Mouse (Mus musculus): ENCODE results near the gene Trp53bp2. TPM values are rescaled to one million over a fixed set of nuclear protein-coding genes. Genes with fewer than 3 reads are reported as not detected.

Gene Trp53bp2
- polyA plus RNA-seq, 1 experiment from 2014 or later: 14.4 TPM

DNA sequence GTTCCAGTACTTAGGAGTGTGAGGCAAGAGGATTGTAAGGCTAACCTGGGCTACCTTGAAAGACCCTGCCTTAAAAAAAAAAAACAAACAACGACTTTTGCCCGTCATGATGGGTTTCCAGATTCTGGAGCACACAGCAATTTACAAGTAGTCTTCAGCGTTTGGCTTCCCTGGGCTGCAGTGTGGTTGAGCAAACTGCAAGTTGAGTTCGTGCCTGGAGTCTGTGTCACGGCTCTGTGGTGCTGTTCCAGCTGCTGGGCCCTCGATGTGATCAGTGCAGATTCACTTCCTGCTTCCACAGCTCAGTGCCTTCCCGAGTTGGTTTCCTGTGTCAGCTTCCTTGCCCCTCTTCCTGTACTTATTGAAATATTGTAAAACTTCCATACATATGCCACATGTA lies 52.3 kb downstream of the Trp53bp2 start:
- Histone ChIP-seq H3K27me3 (ENCODE audit: control insufficient read depth, insufficient read depth, low read length) (no peaks in the 10 kb centered on the region), H3K4me1 (ENCODE audit: control insufficient read depth, insufficient read depth, low read length) (peaks cover 18% of the 10 kb centered on the region), H3K9me3 (replicated peaks; ENCODE audit: control insufficient read depth, low read length) (no peaks in the 10 kb centered on the region), H3K9ac (ENCODE audit: low read length) (no peak overlapping the region; the same call in 1 of the 2 replicates), H3K4me3 (ENCODE audit: low read length) (no peak overlapping the region), H3K27ac (ENCODE audit: low read length) (peak overlapping the region; percentile 69), H3K36me3 (ENCODE audit: control insufficient read depth, insufficient read depth) (peaks cover 16% of the 10 kb centered on the region), H3K4me2 (ENCODE audit: low read depth, low read length) (no peak overlapping the region)
- 46% methylated on average over 7 of the region's 7 CpGs for WGBS
- ATAC-seq (replicated peaks; ENCODE audit: extremely low read depth, insufficient read depth, low FRiP score): no peak

DNA sequence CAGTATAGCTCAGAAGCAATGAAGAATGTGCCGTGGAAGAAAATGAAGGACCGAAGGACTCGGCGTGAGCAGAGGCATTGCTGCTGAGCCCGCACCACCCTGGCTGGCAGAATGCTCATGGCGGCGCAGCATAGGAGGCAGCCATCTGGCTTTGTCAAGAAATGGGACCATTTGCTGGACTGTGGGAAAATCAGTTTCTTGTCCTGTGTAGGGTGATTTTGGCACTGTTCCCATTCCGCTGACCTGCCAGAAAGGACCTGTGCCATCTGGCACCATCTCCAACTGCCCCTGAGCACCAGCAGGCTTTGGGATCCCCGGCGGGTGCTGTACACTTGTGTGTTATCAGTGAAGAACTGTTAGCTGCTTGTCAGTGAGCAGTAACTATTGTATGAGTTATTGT lies 52.8 kb downstream of the Trp53bp2 start:
- WGBS: 75% methylated on average over 10 of the region's 10 CpGs
- no peaks in the 10 kb centered on the region for H3K9me3 ChIP-seq (replicated peaks; ENCODE audit: control insufficient read depth, low read length)
- H3K4me2 ChIP-seq (ENCODE audit: low read depth, low read length): no peak overlapping the region
- H3K27me3 ChIP-seq (ENCODE audit: control insufficient read depth, insufficient read depth, low read length): no peaks in the 10 kb centered on the region
- H3K36me3 ChIP-seq (ENCODE audit: control insufficient read depth, insufficient read depth): peaks cover 17% of the 10 kb centered on the region
- H3K4me1 ChIP-seq (ENCODE audit: control insufficient read depth, insufficient read depth, low read length): peaks cover 18% of the 10 kb centered on the region
- no peak overlapping the region for H3K4me3 ChIP-seq (ENCODE audit: low read length)
- no peak overlapping the region for H3K9ac ChIP-seq (ENCODE audit: low read length)
- ATAC-seq (replicated peaks; ENCODE audit: extremely low read depth, insufficient read depth, low FRiP score): peak; percentile 61; the same call in 1 of the 2 replicates
- H3K27ac ChIP-seq (ENCODE audit: low read length): peak overlapping the region; percentile 39

DNA sequence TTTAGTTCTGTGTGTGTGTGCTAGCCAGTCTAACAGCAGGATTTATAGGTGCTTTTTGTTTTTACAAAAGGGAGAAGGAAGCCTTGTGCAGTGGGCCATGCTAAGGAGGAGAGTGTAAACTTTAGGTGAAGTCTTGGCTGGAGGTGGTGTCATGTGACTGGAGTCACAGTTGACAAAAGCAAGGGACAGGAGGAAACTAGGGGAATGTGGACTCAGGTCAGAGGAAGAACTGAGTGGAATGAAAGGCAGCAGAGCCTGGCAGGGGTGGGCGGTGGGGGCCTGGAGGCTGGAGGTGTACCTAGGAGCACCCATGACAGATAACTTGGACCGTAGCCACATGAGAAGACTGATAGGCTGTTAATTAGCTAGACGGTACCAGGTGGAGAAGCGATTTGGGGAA lies 56.3 kb downstream of the Trp53bp2 start:
- H3K4me2 ChIP-seq (ENCODE audit: low read depth, low read length): no peak overlapping the region
- H3K4me3 ChIP-seq (ENCODE audit: low read length): no peak overlapping the region
- no peak overlapping the region for H3K27ac ChIP-seq (ENCODE audit: low read length)
- H3K9ac ChIP-seq (ENCODE audit: low read length): no peak overlapping the region
- peaks cover 18% of the 10 kb centered on the region for H3K4me1 ChIP-seq (ENCODE audit: control insufficient read depth, insufficient read depth, low read length)
- no peaks in the 10 kb centered on the region for H3K27me3 ChIP-seq (ENCODE audit: control insufficient read depth, insufficient read depth, low read length)
- 56% methylated on average over 4 of the region's 4 CpGs for WGBS
- H3K9me3 ChIP-seq (replicated peaks; ENCODE audit: control insufficient read depth, low read length): no peaks in the 10 kb centered on the region
- no peak for ATAC-seq (replicated peaks; ENCODE audit: extremely low read depth, insufficient read depth, low FRiP score)
- H3K36me3 ChIP-seq (ENCODE audit: control insufficient read depth, insufficient read depth): peaks cover 41% of the 10 kb centered on the region

GRCm38 (mm10) chr1:182465978-182466377 lies 57.0 kb downstream of the Trp53bp2 start:
- WGBS: 90% methylated on average over 4 of the region's 4 CpGs
- Histone ChIP-seq H3K27ac (ENCODE audit: low read length) (no peak overlapping the region), H3K9me3 (replicated peaks; ENCODE audit: control insufficient read depth, low read length) (no peaks in the 10 kb centered on the region)

GRCm38 (mm10) chr1:182475005-182475796 lies 66.2 kb downstream of the Trp53bp2 start:
- no peak overlapping the region for H3K4me3 ChIP-seq (ENCODE audit: low read length)
- no peak for ATAC-seq (replicated peaks; ENCODE audit: extremely low read depth, insufficient read depth, low FRiP score)
- H3K4me1 ChIP-seq (ENCODE audit: control insufficient read depth, insufficient read depth, low read length): 0 out of 2 replicates have a peak, but pooled peaks cover 5% of the 10 kb centered on the region
- H3K9ac ChIP-seq (ENCODE audit: low read length): no peak overlapping the region
- H3K9me3 ChIP-seq (replicated peaks; ENCODE audit: control insufficient read depth, low read length): no peaks in the 10 kb centered on the region
- H3K27me3 ChIP-seq (ENCODE audit: control insufficient read depth, insufficient read depth, low read length): no peaks in the 10 kb centered on the region
- H3K4me2 ChIP-seq (ENCODE audit: low read depth, low read length): no peak overlapping the region
- H3K36me3 ChIP-seq (ENCODE audit: control insufficient read depth, insufficient read depth): peaks cover 49% of the 10 kb centered on the region
- 81% methylated on average over 5 of the region's 5 CpGs for WGBS
- no peak overlapping the region for H3K27ac ChIP-seq (ENCODE audit: low read length)

More at GRCm38 (mm10) chr1:182465978-182466377, 57.0 kb downstream of the Trp53bp2 start:
- ATAC-seq (replicated peaks; ENCODE audit: extremely low read depth, insufficient read depth, low FRiP score): no peak
- peaks cover 16% of the 10 kb centered on the region for H3K4me1 ChIP-seq (ENCODE audit: control insufficient read depth, insufficient read depth, low read length)
- H3K4me3 ChIP-seq (ENCODE audit: low read length): no peak overlapping the region
- H3K27me3 ChIP-seq (ENCODE audit: control insufficient read depth, insufficient read depth, low read length): no peaks in the 10 kb centered on the region
- no peak overlapping the region for H3K9ac ChIP-seq (ENCODE audit: low read length)
- peaks cover 45% of the 10 kb centered on the region for H3K36me3 ChIP-seq (ENCODE audit: control insufficient read depth, insufficient read depth)
- H3K4me2 ChIP-seq (ENCODE audit: low read depth, low read length): no peak overlapping the region

- no peak overlapping the region for H3K4me2 ChIP-seq (ENCODE audit: low read depth, low read length)
- H3K4me3 ChIP-seq (ENCODE audit: low read length): no peak overlapping the region
- no peaks in the 10 kb centered on the region for H3K27me3 ChIP-seq (ENCODE audit: control insufficient read depth, insufficient read depth, low read length)
- H3K27ac ChIP-seq (ENCODE audit: low read length): no peak overlapping the region
- 72% methylated on average over 4 of the region's 4 CpGs for WGBS
- H3K36me3 ChIP-seq (ENCODE audit: control insufficient read depth, insufficient read depth): peaks cover 43% of the 10 kb centered on the region
- no peak for ATAC-seq (replicated peaks; ENCODE audit: extremely low read depth, insufficient read depth, low FRiP score)
- H3K9me3 ChIP-seq (replicated peaks; ENCODE audit: control insufficient read depth, low read length): no peaks in the 10 kb centered on the region
- 0 out of 2 replicates have a peak, but pooled peaks cover 5% of the 10 kb centered on the region for H3K4me1 ChIP-seq (ENCODE audit: control insufficient read depth, insufficient read depth, low read length)
- H3K9ac ChIP-seq (ENCODE audit: low read length): no peak overlapping the region
These were observed 70.0 kb downstream of the Trp53bp2 start for GRCm38 (mm10) chr1:182478935-182479334.

GRCm38 (mm10) chr1:182481138-182481537 lies 72.2 kb downstream of the Trp53bp2 start:
- H3K27ac ChIP-seq (ENCODE audit: low read length): no peak overlapping the region
- peaks cover 46% of the 10 kb centered on the region for H3K36me3 ChIP-seq (ENCODE audit: control insufficient read depth, insufficient read depth)
- H3K27me3 ChIP-seq (ENCODE audit: control insufficient read depth, insufficient read depth, low read length): no peaks in the 10 kb centered on the region
- WGBS: 91% methylated on average over 7 of the region's 7 CpGs
- no peak overlapping the region for H3K9ac ChIP-seq (ENCODE audit: low read length)
- no peak overlapping the region for H3K4me2 ChIP-seq (ENCODE audit: low read depth, low read length)
- H3K4me3 ChIP-seq (ENCODE audit: low read length): no peak overlapping the region
- 0 out of 2 replicates have a peak, but pooled peaks cover 5% of the 10 kb centered on the region for H3K4me1 ChIP-seq (ENCODE audit: control insufficient read depth, insufficient read depth, low read length)
- ATAC-seq (replicated peaks; ENCODE audit: extremely low read depth, insufficient read depth, low FRiP score): no peak
- no peaks in the 10 kb centered on the region for H3K9me3 ChIP-seq (replicated peaks; ENCODE audit: control insufficient read depth, low read length)

DNA sequence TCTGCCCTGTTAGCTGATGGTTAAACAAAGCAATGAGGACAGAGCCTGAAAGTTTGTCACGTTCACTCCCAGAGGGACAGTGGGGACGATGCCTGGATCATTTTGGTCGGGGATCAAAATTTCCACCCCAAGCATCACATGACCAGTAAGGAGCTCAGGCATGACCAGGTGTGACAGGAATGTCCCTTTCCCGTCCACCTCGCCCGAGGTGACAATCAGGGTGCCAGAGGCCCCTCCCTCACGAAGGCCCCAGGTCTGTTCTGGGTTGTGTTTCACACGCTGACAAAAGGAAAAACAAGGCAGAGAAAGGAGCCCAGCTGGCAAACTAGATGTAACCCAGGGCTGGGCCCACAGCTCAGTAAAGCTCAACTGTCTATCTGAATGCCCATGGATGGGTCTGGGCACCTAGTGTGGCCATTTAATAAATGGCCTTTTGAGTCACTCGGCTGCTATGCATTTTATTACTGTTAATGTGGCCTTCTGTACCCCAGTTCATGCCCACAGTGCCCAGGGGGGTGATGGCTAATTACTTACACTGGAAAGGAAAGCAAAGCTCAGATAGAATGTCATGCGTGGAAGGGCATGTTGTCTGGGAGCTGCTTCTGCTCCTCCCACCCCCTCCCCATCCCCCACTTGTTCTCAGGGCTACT lies 72.8 kb downstream of the Trp53bp2 start:
- no peak overlapping the region for H3K4me3 ChIP-seq (ENCODE audit: low read length)
- peaks cover 46% of the 10 kb centered on the region for H3K36me3 ChIP-seq (ENCODE audit: control insufficient read depth, insufficient read depth)
- no peak overlapping the region for H3K4me2 ChIP-seq (ENCODE audit: low read depth, low read length)
- 89% methylated on average over 10 of the region's 10 CpGs for WGBS
- 0 out of 2 replicates have a peak, but pooled peaks cover 5% of the 10 kb centered on the region for H3K4me1 ChIP-seq (ENCODE audit: control insufficient read depth, insufficient read depth, low read length)
- H3K27me3 ChIP-seq (ENCODE audit: control insufficient read depth, insufficient read depth, low read length): no peaks in the 10 kb centered on the region
- no peak for ATAC-seq (replicated peaks; ENCODE audit: extremely low read depth, insufficient read depth, low FRiP score)
- no peak overlapping the region for H3K27ac ChIP-seq (ENCODE audit: low read length)
- H3K9ac ChIP-seq (ENCODE audit: low read length): no peak overlapping the region
- H3K9me3 ChIP-seq (replicated peaks; ENCODE audit: control insufficient read depth, low read length): no peaks in the 10 kb centered on the region

All from heart, embryonic 16.5 days (tissue).